Mouse (Mus musculus): ENCODE data around the gene Hpd.
"Not testable (repeated sequence)": the region's sequence is repeated elsewhere in the genome, so short reads cannot be mapped to it uniquely, and the experiment has no call there.

Gene Hpd

DNA sequence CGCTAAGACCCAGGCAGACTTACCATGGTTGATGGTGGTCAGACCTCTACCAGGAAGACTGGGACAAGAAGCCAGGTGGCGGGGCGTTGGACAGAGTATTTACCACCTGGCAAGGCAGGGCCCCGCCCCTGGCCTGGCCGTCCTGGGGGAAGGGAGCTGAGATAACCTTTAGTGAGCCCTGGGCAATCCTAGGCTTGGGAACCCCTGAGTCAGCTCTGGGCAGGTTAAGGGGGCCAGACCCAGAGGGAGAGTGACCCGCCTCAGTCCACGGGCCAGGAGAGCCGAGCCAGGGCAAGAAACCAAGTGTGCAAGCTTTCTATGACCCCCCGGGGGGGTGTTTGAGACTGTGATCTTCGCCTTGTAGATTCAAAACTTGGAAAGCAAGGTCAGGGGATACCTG lies at the start of gene Hpd:
Gene Hpd (minus strand): TSS at position 77 of the 400 bp plus-strand sequence.
- DNase-seq (ENCODE audit: low spot score in 2 of 2) = no peak

DNA sequence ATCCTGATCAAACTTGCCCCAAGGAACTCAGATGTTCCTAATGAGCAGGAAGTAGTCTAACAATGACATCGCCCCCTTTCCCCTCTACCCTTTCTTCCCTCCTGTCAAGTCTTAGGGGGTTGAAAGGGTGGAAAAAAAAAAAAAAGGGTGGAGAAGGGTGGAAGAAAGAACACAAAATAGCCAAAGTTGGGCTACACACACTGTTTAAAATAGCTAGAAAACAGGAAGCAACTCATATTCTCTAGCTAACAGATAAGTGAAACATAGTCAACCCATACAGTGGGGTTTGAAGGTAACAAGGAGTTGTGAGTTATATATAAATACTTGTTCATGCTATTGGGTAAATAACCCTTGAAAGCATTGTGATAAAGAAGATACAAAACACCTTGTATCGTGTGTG lies 49.7 kb upstream of the Hpd start:
- DNase-seq (ENCODE audit: low spot score in 2 of 2) = no peak

DNA sequence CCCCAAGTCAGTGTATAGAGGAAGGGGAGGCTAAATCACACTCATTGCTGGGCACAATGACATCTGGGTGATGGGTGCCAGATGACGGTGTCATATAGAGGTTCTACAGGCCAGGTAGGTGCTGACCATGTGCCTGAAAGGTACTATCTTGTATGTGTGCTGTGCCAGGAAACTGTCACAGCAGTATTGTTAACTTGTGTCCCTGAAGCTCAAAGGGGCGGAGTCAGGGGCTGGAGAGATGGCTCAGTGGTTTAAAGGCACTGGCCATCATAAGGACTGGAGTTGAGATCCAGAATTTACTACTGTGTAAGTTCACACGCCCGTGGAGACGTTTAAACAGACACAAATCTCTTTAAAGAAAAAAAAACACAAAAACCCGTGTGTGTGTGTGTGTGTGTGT lies 46.8 kb upstream of the Hpd start:
- no peak for DNase-seq (ENCODE audit: low spot score in 2 of 2)

DNA sequence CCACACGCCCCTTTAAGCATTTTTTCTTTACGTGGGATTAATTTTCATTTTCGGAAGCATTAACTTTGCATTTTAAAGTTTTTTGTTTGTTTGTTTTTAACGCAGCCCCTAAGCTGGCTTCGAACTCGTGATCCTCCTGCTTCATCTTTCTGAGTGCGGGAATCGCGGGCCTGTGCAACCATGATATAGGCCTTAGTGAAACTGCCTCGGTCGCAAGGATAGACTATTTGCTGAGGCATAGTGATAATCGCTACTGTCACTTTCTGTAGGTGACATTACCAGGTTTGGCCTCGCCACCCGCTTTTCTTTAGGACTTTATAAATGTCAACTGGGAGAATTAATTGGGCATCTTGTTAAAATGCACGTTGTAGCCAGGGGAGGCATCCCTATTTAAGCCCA lies 46.0 kb upstream of the Hpd start:
- DNase-seq (ENCODE audit: low spot score in 2 of 2) = no peak

DNA sequence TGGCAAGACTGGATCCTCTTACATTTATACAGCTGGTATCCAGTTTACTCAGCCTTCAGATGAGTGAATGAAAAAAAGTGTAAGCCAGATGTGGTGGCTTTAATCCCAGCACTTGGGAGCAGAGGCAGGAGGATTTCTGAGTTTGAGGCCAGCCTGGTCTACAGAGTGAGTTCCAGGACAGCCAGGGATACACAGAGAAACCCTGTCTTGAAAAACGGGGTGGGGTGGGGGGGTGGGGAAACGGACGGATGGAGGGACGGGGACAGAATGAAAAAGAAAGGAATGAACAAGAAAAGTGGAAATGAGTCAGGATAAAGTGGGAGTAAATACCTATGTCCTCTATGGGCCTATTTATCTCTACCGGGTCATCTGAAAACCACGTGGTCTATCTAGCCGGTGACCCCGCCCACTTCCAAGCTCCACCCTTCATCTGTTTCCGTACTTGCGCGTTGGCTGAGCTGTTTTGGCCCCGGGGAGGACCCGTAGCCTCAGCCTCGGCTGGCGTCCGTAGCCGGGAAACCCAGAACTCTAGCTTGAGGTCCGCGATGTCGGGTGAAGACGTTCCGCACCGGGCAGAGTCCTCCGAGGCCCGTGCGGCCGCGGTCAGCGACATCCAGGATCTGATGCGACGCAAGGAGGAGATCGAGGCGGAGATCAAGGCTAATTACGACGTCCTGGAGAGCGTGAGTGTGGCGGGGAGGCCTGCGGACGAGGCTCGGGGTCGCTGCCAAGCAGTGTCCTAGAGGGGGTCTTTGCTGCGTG lies 45.4 kb upstream of the Hpd start:
- peak; percentile 95 for DNase-seq (ENCODE audit: low spot score in 2 of 2)

DNA sequence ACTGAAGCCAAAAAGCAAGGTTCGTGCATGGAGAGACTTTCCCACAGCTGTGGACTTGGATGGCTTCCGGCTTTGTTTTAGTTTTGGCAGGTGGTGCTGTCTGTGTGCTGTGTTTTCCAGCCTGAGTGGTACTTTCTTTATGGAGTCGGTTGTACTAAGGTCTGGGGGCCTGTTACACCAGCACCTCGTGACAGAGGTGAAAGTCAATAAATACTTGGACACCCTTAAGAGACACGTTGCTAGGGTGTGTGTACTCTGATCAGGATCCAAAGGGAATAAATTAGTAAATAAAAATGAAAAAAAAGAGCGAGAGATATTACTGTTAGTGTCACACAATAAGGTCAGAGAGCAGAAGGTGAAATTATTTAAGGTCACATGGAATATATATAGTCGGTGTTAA lies 44.3 kb upstream of the Hpd start:
- DNase-seq (ENCODE audit: low spot score in 2 of 2) = no peak

DNA sequence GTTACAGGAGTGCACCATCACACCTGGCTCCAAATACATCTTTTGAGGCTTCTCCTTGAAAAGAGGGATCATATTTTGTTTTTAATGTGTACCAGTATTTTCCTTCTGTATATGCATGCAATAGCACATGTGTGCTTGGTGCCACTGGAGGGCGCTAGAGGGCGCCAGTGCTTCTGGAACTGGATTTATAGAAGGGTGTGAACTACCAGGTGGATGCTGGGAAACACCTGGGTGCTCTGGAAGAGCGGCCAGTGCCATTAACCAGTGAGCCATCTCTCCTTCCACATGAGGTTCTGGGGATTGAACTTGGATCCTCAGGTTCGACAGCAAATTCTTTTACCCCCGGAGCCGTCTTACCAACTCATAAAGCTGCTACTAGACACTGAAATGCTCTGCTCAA lies 41.3 kb upstream of the Hpd start:
- not testable (repeated sequence) for DNase-seq (ENCODE audit: low spot score in 2 of 2)

DNA sequence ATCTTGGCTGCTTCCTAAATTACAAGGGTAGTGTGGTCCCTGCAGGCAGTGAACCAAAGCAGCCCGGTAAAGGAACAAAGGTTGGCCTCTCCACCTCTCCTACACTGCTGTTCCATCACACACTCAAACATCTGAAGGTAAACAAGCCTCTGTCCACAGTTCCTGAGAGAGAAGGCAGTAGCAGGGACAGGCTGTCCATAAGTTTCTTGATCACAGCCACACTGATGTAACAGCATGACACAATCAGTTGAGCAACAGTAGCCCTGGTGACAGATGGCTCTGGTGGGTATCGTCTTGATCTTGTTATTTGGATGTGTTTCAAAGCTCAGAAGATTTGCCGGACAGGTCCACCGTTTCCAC lies 40.5 kb upstream of the Hpd start:
- no peak for DNase-seq (ENCODE audit: low spot score in 2 of 2)

DNA sequence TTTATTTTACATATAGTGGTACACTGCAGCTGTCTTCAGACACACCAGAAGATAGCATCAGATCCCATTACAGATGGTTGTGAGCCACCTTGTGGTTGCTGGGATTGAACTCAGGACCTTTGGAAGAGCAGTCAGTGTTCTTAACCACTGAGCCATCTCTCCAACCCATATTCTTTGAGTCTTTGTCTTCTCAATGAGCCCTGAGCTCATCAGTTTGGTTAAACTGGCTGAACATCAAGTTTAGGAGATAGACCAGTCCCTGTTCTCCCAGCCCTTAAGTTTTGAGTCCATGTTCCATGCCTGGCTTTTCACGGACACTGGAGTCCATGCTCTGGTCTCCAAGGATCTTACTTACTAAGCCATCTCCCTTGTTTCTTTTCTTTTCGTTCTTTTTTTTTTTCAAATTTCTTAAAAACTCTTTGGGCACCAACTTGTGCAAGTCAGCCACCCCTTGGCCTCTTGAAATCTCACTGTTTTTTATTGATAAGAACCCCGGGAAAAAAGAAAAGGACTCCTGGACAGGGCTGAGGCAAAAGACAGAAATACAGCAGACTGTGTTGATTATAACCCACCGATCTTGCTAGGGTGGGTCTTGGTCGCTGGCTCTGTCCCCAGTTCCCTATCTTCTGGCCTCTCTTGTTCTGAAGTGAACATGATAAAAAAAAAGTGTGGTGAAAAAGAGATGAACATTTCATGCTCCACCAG lies 40.0 kb upstream of the Hpd start:
- not testable (repeated sequence) for DNase-seq (ENCODE audit: low spot score in 2 of 2)

DNA sequence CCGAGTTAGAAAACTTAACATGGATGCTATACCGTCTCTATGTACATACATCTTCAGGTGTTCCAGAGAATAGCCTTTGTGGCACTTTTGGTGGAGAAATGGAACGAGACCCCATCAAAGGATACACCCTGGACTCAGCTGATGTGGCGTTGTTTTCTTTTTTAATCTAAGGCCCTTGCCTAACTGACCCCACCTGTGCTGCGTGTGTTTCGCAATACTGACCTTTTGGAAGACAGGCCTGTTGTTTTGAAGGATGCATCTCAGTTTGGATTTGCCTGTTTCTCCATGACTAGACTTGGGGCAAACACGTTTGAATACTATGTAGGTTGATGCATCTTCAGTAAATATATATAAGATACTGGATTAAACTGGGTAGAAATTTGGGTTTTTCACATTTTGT lies 21.1 kb upstream of the Hpd start:
- DNase-seq (ENCODE audit: low spot score in 2 of 2) = not testable (repeated sequence)

DNA sequence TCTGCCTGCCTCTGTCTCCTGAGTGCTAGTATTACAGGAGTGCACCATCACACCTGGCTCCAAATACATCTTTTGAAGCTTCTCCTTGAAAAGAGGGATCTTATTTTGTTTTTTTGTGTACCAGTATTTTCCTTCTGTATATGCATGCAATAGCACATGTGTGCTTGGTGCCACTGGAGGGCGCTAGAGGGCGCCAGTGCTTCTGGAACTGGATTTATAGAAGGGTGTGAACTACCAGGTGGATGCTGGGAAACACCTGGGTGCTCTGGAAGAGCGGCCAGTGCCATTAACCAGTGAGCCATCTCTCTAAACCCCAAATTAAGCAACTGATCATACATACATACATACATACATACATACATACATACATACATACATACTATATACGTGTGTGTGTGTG lies 20.2 kb upstream of the Hpd start:
- DNase-seq (ENCODE audit: low spot score in 2 of 2) = not testable (repeated sequence)

DNA sequence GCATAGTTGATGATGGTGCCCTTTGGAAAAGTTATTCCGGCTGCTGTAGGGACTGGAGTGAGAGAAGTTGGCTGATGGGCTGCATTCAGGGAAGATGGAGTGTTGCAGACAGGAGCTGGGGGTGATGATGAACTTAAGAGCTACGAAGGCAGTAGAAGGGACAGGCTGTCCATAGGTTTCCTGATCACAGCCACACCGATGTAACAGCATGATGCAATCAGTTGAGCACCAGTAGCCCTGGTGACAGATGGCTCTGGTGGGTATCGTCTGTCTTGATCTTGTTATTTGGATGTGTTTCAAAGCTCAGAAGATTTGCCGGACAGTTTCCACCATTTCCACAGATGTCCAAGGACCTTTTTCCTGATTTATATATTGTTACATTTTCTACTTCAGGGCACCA lies 19.5 kb upstream of the Hpd start:
- no peak for DNase-seq (ENCODE audit: low spot score in 2 of 2)

DNA sequence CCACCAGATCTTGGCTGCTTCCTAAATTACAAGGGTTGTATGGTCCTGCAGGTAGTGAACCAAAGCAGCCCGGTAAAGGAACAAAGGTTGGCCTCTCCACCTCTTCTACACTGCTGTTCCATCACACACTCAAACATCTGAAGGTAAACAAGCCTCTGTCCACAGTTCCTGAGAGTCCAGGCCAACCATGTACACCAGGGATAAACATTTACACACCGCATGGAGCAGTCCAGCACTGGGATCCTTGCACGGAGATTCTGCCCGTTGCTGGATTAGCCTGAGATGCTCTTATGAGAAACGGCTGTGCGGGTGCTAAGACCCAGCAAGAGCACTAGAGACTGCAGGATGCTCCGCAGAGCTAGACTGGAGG lies 19.0 kb upstream of the Hpd start:
- DNase-seq (ENCODE audit: low spot score in 2 of 2) = no peak

DNA sequence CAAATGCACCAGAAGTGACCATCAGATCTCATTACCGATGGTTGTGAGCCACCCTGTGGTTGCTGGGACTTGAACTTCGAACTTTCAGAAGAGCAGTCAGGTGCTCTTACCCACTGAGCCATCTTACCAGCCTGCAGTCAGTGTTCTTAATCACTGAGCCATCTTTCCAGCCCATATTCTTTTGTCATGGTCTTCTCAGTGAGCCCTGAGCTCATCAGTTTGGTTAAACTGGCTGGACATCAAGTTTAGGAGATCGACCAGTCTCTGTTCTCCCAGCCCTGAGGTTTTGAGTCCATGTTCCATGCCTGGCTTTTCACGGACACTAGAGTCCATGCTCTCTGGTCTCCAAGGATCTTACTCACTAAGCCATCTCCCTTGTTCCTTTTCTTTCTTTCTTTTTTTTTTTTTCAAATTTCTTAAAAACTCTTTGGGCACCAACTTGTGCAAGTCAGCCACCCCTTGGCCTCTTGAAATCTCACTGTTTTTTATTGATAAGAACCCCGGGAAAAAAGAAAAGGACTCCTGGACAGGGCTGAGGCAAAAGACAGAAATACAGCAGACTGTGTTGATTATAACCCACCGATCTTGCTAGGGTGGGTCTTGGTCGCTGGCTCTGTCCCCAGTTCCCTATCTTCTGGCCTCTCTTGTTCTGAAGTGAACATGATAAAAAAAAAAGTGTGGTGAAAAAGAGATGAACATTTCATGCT lies 18.4 kb upstream of the Hpd start:
- not testable (repeated sequence) for DNase-seq (ENCODE audit: low spot score in 2 of 2)

DNA sequence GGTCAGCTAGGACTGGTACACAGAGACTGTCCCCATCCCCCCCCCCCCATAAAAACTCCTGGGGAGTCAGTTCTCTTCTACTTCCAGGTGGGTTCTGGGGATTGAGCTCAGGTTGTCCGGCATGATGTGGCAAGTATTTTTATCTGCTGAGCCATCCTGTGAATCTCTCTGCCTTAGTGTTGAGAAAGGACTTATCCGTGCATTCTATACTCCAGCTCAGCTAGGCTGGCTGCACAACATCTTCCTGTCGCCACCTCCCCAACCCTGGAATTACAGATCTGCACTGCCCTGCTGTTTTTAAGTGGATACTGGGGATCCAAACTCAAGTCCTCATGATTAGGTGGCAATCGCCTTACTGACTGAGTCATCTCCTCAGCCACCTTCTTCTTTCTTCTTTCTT lies 16.0 kb upstream of the Hpd start:
- no peak for DNase-seq (ENCODE audit: low spot score in 2 of 2)

DNA sequence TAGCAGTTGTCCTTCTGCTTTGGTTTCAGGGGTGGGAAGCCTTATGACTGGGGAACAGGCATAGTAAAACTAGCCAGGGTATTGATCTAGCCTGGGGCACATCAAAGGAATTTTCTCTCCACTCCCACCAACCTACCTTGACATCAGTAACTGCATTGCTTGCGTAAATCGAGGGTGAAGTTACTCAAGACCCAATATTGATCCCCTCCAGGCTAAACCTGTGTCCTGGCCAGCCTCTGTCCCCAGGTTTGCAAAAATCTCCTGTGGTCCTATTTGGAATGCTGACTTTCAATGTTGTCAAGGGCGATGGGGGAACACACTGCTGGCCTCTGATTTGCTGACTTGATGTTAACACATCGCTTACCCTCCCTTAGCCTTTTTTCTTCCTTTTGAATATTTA lies 14.2 kb upstream of the Hpd start:
- DNase-seq (ENCODE audit: low spot score in 2 of 2) = no peak

DNA sequence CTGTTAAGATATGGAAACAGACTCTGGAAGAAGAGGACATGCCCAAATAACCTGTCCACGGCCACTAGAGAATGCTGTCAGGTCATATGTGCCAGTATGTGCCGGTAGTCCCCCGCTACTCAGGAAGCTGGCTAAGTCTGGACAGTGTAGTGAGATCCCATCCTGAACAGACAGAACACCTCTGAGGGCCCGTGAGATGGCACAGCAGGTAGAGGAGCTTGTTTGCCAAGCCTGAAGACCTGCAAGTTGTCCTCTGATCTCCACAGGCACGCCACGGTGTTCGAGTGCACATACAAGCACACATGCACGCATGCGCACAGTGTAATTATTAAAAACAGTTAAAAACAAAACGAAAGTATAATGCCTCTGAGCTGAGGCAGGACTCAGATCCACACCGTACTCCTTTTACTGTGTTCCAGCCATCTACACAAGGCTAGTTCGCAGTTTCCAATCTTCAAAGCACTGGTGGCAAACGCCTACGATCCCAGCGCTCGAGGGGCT lies 13.0 kb upstream of the Hpd start:
- DNase-seq (ENCODE audit: low spot score in 2 of 2) = no peak

DNA sequence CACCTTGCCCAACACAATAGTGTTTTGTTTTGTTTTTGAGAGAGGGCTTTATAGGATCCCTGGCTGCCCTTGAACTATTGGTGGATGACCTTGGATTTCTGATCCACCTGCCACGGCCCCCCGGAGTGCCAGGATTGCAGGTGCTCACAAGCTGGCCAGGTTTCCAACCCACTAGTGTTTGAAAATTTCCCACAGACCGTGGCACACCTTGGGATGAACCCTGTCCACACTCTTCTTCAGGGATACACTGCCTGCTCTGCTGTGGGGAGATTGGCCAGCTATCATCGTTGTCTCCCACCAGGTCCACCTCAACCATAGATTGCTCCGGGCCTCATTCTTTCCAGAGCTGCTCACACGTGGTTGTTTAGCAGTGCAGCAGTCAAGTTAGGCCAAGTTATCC lies 12.3 kb upstream of the Hpd start:
- no peak for DNase-seq (ENCODE audit: low spot score in 2 of 2)

DNA sequence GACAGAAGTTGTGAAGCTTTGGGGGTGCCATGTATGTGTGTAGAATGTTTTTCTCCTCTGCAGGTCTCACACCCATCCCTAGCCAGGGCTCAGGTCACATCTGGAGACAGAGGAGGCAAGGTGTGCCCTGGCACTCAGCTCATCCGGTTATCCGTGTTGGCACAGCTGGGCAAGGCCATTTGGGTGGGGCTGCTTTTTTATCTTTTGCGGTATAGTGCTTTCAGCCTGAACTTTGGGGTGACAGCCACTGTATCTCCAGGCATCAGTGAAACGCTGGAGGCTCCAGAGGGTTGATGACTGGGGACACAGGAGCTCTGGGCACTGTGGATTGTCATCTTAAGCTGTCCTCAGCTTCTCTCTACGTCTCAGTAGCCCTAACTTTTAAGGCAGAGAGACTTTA lies 10.9 kb upstream of the Hpd start:
- no peak for DNase-seq (ENCODE audit: low spot score in 2 of 2)

DNA sequence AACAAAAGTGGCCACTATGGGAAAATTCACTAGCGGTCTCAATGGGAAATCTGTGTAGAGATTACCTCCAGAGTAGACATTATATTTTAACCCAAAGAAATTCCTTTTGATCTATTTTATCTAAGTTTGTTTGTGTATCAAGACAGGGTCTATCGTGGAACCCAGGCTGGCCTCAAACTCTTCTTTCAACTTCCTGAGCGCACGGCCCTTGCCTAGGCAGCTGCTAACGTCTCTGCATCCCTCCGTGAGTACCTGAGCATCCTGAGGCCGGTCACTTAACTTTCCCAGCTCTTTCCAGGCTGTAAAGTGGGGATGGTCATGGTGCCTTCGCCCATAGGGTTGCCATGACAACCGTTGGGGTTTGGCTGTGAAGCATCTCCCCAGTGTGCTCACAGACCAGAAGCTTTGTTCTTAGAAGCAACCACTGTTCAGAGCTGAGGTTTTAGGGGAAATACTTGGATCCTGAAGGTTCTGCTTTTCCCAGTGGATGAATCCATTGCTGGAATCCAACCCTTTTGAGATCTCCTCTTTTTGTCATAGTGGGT lies 10.2 kb upstream of the Hpd start:
- DNase-seq (ENCODE audit: low spot score in 2 of 2) = no peak

DNA sequence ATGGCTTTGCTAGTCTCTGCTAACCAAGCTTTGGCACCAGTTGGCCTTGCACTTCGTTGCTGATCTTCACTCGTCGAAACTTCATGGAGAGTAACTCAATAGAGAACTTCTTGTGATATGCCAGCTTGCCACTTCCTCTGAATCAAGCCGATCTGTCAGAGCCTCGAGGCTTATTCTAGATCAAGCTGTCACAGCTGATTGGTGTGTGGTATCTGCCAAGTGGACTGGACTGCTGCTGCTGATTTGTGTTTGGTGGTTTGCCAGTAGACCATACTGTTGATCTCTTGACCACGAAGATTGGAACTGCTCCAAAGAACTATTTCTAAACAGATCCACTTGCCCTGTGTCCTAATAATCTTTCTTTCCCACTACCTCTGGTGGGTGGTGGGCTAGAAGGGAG lies 8.9 kb upstream of the Hpd start:
- no peak for DNase-seq (ENCODE audit: low spot score in 2 of 2)

DNA sequence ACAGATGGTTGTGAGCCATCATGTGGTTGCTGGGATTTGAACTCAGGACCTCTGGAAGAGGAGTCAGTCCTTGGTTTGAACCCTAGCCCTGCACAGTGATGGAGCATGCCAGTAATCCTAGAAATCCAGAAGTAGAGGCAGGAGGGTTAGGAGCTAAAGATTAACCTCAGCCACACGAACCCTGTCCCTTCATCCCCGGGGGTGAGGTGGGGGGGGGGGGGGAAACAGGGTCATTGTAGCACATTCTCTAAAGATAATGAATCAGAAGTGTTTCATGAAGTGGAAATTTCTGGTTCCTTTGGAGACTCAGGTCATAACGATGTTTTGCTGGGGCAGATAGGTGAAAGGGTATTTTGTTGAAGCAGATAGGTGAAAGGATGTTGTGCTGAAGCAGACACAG lies 8.4 kb upstream of the Hpd start:
- no peak for DNase-seq (ENCODE audit: low spot score in 2 of 2)

DNA sequence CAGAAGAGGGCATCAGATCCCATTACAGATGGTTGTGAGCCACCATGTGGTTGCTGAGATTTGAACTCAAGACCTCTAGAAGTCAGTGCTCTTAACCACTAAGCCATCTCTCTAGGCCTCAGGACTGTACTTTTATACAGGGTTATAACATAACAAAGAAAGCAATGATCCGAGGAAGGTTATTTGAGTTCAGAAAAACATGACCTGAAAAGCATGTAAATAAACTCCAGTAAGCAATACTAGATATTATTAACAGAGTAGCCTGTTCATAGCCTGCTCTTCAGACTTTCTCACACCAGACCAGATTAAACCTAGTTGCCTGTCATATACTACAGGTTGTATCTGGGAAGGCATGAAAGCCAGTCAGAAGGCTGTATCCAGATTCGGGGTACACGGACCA lies 4.8 kb upstream of the Hpd start:
- DNase-seq (ENCODE audit: low spot score in 2 of 2) = no peak
